Mouse (Mus musculus) ES-Bruce4 (cell line): ENCODE measurements at regions not wholly inside any gene's neighbourhood (a gene's known extent, or its start where the extent isn't known, plus 50 kb on each side); places are given as distances from the start of the nearest gene placed in this dataset.

Experiments
- CTCF ChIP-seq: IDR thresholded peaks from one replicate; pipeline ENCODE4 v1.8.1; 2011; ENCODE audit warnings: low read depth, low read length
- EP300 ChIP-seq: IDR thresholded peaks from 2 replicates; pipeline ENCODE4 v1.6.1; 2011; ENCODE audit warnings: low read depth, low read length; ENCODE audit not compliant: insufficient read depth
- POLR2A ChIP-seq: IDR thresholded peaks from one replicate; pipeline ENCODE4 v1.8.1; 2011; ENCODE audit warnings: low read length; ENCODE audit not compliant: insufficient read depth

- TF ChIP-seq CTCF, result no peak
- TF ChIP-seq POLR2A, result no peak
- TF ChIP-seq EP300, result no peak
These were observed 270.7 kb upstream of the Zic4 start for GRCm38 (mm10) chr9:91091421-91092050.
